Mouse (Mus musculus) layer of hippocampus, adult 18-20 months (tissue): ENCODE measurements around the gene Fam160a2. TPM values are rescaled to one million over a fixed set of nuclear protein-coding genes. Genes with fewer than 3 reads are reported as not detected.
"Not testable (repeated sequence)": the region's sequence is repeated elsewhere in the genome, so short reads cannot be mapped to it uniquely, and the experiment has no call there.

Source experiments
- DNase-seq, 2 experiments: peaks; one replicate each; pipeline ENCODE4 v3.0.0; 2022; ENCODE audit warnings: low spot score in 2 of 2
- total RNA-seq, 2 experiments: library from RNA; stranded (reverse); gene quantifications; 2 replicates each; pipeline ENCODE4 v1.2.3; 2021

The Fam160a2 gene
- total RNA-seq, 2 experiments from 2014 or later, result 55.9 to 59.4 TPM

DNA sequence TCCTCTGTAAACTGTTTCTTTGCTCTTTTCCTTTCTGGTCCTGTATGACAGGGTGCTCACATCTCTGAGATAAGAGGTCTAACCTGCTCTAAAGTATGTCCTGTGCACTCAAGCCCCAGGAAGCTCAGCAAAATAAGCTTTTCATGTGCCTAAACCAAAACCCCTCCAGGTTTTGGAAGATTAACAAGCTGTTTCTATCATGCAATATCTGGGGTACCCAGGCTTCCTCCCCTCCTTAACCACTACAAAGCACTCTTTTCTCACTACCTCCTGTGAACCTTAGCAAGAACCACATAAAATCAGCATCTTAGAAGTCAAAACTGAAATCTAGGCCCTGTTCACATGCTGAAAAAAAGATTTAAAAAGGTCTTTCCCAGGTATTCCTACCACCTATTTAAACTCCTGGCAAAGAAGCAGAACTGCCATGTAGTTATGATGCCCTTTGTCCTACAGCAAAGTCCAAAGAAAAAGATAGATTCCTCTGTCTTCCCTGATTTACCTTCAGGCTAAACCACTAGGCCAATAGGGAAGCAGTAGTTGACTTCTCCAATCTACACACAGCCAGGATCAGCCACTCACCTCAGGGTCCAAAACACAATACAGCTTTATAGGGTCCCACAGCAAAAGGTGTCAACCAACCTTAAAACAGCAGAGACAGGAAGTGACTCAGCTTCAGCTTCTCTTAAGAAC is 4.6 kb downstream of the Fam160a2 start:
- no peak for DNase-seq

DNA sequence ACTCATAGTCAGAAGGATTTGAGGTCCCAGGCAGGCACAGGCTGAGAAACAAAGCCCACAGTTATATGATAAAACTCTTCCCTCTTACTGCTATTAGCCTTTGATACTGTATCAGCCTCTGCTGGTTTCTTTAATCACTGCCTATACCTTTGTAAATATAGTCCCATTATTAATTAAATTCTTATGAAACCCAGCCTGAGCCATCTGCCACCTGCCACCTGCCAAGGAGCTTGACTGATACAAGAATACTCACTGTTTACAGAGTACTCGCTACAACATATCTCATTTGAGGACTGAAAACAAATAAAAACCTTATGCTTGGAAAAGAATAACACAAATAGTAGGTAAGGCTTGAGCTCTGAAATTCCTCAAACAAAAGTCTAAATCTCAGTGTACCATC is 5.2 kb downstream of the Fam160a2 start:
- DNase-seq, result no peak

DNA sequence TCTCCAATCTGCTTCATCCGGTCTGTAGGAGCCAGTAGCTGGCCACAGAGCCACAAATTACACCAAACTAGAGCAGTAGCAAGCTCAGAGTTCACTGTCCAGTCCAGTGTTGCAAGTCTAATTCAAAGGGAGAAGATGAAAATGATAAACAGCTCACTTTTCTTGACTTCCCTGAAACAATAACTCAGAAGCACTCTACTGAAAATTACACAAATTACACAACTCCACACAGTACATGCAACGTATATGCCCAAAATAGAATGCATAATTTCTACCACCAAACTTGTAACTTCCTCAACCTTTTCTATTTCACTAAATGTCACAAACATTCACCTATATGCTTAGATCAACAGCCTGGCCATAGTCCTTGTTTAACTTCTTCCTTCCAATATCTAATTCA is 9.6 kb downstream of the Fam160a2 start:
- DNase-seq, result no peak

DNA sequence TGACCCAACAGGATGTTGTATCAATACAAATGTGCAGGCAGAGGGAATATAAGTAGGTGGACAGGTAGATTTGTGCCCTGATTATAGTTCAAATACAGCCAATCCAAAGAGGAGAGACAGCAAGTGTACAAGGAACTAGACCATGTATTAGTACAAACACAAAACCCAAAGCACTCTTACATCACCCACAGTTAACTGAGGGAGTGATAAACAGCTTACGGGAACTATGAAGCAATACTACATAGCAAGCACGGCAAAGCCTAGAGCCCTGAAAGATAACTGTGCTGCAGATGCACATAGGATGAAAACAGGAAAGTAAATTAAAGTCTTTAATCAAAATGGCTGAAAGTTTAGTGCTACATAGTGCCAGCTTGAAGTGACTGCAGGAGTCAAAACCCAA is 12.2 kb downstream of the Fam160a2 start:
- no peak for DNase-seq

DNA sequence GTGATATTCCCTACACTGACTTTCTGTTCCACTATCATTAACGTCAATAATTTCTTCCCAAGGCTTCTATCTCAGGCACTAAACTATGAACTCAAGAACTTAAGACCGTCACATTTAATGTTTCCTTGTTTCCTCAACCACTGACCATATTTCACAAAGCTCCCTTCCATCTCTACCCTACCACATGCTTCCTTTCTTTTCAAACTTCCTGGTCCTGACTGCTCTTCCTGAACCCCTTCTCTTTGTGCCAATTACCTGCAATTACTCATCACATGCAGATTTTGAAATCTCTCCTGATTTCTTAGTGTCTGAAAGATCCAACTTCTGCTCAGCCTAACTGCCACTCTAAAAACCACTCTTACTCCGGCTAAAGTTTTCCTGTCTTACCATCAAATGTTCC is 19.5 kb downstream of the Fam160a2 start:
- no peak for DNase-seq

DNA sequence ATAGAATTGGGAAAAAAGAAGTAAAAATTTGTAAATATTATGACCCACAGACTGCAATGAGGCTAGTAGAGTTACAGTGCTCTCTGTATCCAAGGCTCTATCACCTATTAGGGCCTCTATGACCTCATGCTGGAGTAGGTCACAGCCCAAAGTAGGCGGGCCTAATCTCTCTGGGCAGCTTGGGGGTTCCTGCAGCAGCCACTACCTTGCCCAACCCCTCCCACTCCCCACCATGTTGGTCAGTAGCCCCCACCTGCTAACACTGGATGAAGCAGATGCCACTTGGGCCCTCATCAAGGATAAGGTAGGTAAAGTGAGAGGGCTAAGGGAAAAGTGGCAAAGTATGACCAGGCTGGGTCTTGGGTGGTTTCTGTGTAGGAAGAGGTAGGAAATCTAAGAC is 25.0 kb downstream of the Fam160a2 start, which contains the start of gene Gm5901:
Gene Gm5901 (plus strand): TSS at position 173 of the 400 bp plus-strand sequence.
- no peak for DNase-seq

DNA sequence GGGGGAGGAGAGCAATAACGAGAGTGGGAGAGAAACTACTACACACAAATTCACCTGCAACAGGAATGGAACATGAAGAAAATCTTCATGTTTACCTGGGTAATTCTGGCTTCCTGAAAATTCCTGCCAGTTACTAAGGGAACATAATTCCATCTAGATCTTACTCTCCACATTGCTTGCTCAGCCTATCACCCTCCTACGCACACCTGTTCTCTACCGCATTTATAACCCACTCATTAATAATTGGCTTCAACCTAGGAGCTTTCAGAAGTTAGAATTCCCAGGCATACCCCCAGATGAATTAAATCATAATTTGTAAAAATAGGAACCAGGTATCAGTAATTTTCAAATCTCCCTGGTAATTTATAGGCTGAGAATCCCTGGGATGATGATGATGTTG is 25.9 kb downstream of the Fam160a2 start:
- DNase-seq, result peak; percentile 21 to 69

DNA sequence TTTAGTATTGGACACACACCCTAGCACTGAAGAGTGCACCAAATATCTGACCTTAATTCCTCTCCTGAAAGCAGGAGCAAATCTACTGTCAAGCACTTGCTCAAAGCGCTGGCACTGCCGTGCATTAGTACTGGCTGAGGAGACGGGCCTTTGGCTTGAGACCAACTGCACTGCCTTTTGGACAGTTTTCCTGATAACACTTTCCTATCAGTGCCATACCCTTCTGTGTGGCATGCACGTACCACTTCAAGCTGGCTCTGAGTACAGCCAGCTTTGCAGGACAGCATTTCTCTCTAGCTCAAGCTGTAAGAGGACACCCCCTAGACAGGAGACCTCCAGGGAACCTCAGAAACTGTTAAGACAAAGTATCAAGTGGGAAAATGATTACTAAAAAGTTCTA is 26.3 kb downstream of the Fam160a2 start:
- DNase-seq, result peak in 1 of 2 experiments; percentile 11

DNA sequence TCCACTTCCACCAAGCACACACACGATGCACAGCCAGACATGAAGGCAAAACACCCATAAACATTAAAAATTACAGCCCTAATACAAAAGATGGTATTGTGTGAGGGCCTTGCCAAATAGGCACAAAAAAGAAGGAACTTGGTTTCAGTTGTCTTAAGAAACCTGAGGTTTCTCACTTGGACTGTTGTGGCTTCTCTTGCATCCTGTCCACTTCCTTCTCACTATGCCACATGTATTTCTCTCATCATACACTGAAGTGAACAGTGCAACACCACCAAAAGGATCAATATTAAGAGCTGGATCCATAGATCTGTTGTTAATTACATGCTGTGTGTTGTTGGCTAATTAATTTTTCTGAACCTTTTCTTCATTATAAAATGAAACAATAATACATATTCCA is 26.9 kb downstream of the Fam160a2 start:
- DNase-seq, result no peak

DNA sequence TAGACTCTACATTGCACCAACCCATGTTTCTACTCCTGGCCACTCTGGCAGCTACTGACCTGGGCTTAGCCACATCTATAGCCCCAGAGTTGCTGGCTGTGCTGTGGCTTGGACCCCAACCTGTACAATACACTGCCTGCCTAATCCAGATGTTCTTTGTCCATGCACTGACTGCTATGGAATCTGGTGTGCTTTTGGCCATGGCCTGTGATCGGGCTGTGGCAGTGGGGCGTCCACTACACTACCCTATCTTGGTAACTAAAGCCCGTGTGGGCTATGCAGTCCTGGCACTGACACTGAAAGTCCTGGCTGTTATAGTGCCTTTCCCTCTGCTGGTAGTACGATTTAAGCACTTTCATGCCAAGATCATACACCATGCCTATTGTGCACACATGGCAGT is 31.3 kb downstream of the Fam160a2 start:
- no peak for DNase-seq

DNA sequence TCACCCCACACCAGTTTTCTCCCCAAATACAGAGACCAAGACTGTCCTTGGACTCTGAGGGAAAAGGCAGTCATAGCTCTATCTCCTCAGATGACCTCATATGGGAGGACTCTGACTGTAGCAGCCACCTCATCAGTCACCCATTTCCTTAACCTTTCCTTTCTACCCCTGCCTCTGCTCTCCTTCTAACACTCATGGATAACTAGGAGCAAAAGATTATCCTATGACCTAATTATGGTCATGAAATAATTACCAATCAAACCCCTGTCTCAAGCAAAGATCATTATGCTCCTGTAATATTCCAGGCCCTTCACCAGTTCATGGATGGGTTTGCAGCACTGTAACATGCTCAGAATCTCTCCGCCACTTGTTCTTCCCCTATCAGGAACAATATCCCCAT is 31.9 kb downstream of the Fam160a2 start, which contains the start of gene Olfr692:
Gene Olfr692 (plus strand): TSS at position 301 of the 400 bp plus-strand sequence.
- no peak for DNase-seq

DNA sequence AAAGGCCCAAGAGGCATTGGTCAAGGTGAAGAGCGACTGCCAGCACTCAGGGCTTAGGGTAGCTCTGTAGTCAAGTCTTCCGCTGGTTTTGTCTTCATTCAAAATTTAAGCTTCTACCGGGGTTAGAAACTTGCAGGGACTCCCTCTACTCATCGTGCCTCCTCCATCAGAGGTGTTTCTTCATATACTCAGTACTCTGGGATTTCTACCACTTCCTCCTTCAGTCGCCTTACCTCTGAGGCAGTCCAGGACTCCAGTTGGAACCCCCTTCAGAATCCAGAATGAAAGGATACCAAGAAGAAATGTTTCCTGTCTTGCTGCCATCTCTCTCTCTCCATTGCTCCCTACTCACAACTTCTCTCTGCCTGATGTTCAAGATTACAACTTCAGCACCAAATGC is 32.6 kb downstream of the Fam160a2 start:
- DNase-seq, result no peak

DNA sequence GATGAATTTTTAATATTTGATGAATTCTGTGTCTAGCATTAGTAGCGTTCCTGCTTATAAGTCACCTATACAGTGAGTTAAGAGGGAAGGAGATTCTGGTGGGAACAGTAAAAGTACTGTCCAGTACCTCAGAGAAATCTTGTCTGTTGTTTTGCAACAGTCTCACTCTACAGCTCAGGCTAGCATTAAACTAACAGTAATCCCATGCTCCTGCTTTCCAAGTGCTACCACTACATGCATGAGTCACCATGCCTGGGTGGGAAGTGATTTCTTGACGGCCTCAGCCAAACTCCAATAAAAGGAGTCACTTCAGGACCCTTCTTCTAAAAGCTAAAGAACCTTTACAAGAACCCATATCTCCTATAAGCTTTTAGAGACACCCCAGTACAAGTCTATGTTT is 38.1 kb downstream of the Fam160a2 start:
- DNase-seq, result no peak

DNA sequence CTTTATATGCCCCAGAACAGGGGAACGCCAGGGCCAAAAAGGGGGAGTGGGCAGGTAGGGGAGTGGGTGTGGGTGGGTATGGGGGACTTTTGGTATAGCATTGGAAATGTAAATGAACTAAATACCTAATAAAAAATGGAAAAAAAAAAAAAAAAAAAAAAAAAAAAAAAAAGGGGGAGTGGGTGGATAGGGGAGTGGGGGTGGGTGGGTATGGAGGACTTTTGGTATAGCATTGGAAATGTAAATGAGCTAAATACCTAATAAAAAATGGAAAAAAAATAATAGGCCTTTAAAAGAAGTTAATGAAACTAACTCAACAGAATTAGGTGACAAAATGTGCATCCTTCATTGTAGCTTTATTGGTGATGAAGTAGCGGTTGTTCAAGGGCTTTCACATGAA is 43.4 kb downstream of the Fam160a2 start:
- DNase-seq, result not testable (repeated sequence)

DNA sequence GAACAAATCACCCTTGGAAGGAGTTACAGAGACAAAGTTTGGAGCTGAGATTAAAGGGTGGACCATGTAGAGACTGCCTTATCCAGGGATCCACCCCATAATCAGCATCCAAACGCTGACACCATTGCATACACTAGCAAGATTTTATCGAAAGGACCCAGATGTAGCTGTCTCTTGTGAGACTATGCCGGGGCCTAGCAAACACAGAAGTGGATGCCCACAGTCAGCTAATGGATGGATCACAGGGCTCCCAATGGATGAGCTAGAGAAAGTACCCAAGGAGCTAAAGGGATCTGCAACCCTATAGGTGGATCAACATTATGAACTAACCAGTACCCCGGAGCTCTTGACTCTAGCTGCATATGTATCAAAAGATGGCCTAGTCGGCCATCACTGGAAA is 43.8 kb downstream of the Fam160a2 start:
- not testable (repeated sequence) for DNase-seq

DNA sequence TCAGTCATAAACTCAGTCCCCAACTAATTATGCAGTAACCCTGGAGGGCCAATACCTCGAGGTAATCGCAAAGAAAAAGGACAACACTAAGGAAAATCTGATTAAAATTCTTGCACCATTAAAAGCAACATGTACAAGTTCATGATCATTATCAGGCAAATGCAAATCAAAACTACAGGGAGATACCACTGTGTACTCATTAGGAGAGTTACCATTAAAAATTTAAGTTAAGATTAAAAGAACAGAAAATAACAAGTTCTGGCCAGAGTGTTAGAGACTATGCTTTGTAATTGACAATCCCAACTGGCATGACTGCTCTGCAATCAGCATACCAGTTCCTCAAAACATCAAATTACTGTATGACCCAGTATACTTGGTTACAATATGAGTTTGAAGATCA is 57.1 kb downstream of the Fam160a2 start:
- DNase-seq, result no peak

DNA sequence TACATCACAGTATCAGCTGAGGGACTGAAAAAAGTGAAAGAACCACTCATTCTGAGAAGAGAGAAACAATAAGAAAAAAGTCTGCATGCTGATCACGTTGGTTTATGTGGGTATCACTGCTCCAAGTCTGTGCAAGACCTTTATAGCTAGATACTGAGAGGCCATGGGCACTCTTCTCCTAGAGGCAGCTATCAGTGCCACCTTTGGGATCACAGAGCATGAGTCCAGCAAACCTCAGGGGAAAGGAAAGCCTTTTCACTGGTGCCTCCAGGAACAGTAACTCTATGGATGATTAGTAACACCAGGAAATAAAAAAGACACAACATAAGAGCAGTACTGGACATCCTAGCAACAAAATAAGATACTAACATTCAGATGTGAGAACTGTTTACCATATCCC is 57.7 kb downstream of the Fam160a2 start, which contains the start of gene Olfr691:
Gene Olfr691 (minus strand): TSS at position 101 of the 400 bp plus-strand sequence.
- DNase-seq, result no peak

DNA sequence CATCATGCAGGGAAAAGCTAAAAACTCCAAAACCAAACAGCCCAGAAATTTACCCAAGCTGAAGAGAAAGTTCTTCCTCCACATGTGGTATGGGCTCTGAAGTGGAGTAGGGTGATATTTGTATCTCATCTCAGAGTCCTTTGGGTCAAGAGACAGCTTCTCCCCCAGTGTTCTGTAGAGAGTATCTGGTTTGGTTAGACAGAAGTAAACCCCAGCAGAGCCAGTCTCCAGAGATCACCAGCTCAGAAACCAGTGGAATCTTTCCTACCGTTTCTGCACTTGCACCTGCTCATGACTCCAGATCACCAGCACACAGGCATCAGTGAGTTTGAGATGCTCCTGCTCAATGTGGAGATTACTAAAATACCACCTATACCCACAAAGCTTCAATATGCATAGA is 65.8 kb downstream of the Fam160a2 start, which contains the start of gene Olfr690:
Gene Olfr690 (minus strand): TSS at position 101 of the 400 bp plus-strand sequence.
- no peak for DNase-seq

DNA sequence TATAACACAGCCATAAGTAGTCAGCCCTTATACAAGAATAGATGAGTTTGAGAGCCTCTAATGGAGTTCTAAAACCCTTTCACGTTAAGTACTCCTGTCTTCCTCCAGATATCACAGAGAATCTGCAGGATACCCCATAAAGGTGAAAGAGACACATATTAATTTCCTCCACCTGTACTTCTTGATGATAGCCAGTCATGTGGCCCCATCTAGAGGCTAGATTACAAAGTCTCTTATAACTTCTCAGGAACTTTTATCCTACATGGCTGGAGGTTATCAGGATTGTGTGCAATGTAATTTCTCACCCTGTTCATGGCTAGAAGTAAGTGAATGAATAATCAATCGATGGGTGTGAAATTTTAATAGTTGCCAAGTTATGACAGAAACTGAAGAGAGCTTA is 74.6 kb downstream of the Fam160a2 start:
- no peak for DNase-seq
